Mouse (Mus musculus) midbrain, embryonic 15.5 days (tissue): ENCODE measurements around the gene Acvr1. TPM values are rescaled to one million over a fixed set of nuclear protein-coding genes. Genes with fewer than 3 reads are reported as not detected.

ENCODE experiments used
- ATAC-seq: fragments of 200-750 bp; cut with Nextera tagmentation; replicated peaks from 2 replicates; pipeline ENCODE4 v1.8.0; 2017; ENCODE audit warnings: moderate TSS enrichment
- H3K27ac ChIP-seq: fragments of 300-500 bp; sonication (generic); 2 replicates; pipeline ENCODE4 v1.5.1; 2015; ENCODE audit warnings: mild to moderate bottlenecking, inconsistent platforms
- H3K27me3 ChIP-seq: fragments of 300-500 bp; sonication (generic); replicated peaks from 2 replicates; pipeline ENCODE4 v1.6.1; 2015; ENCODE audit warnings: inconsistent platforms
- H3K36me3 ChIP-seq: fragments of 300-500 bp; sonication (generic); replicated peaks from 2 replicates; pipeline ENCODE4 v1.6.1; 2015; ENCODE audit warnings: inconsistent platforms
- H3K4me1 ChIP-seq: fragments of 300-500 bp; sonication (generic); 2 replicates; pipeline ENCODE4 v1.6.1; 2015; ENCODE audit warnings: inconsistent platforms
- H3K4me2 ChIP-seq: fragments of 300-500 bp; sonication (generic); 2 replicates; pipeline ENCODE4 v1.6.1; 2015; ENCODE audit warnings: inconsistent platforms, mild to moderate bottlenecking, moderate library complexity
- H3K4me3 ChIP-seq: fragments of 300-500 bp; sonication (generic); 2 replicates; pipeline ENCODE4 v1.5.1; 2015; ENCODE audit warnings: mild to moderate bottlenecking, inconsistent platforms
- H3K9ac ChIP-seq: fragments of 300-500 bp; sonication (generic); 2 replicates; pipeline ENCODE4 v1.6.1; 2015; ENCODE audit warnings: mild to moderate bottlenecking, inconsistent platforms
- H3K9me3 ChIP-seq: fragments of 300-500 bp; sonication (generic); 2 replicates; pipeline ENCODE4 v1.6.1; 2016; ENCODE audit warnings: inconsistent platforms
- whole genome bisulfite sequencing: fragments of 180-500 bp; shearing (Covaris S2); methylation state at CpG from one replicate; pipeline ENCODE4 v1.1.7; 2015; ENCODE audit warnings: mixed read lengths; 5-methylcytosine and 5-hydroxymethylcytosine counted together
- polyA plus RNA-seq: library from polyadenylated mRNA; unstranded; fragments of >200 nt; fragmentation: Nextera tagmentation; extraction: Ambion mirVana; gene quantifications from 2 replicates; pipeline ENCODE4 v1.2.1, GENCODE M21; 2015

Gene Acvr1
- polyA plus RNA-seq, 1 experiment from 2014 or later = 4.2 TPM

GRCm38 (mm10) chr2:58586311-58586710 is 19.4 kb upstream of the Acvr1 start:
- Histone ChIP-seq H3K4me1 (no peaks in the 10 kb centered on the region), H3K4me2 (no peak overlapping the region), H3K27ac (0 out of 2 replicates have a peak overlapping the region, but pooled peaks have one; percentile 20), H3K36me3 (no peaks in the 10 kb centered on the region), H3K9ac (no peak overlapping the region), H3K9me3 (no peaks in the 10 kb centered on the region), H3K27me3 (no peaks in the 10 kb centered on the region), H3K4me3 (no peak overlapping the region)
- WGBS = 72% methylated on average over 10 of the region's 10 CpGs
- ATAC-seq = no peak

GRCm38 (mm10) chr2:58574167-58574566 is 7.2 kb upstream of the Acvr1 start:
- ATAC-seq = no peak
- 84% methylated on average over 2 of the region's 2 CpGs for WGBS
- Histone ChIP-seq H3K4me3 (no peak overlapping the region), H3K27me3 (no peaks in the 10 kb centered on the region), H3K9me3 (no peaks in the 10 kb centered on the region), H3K9ac (no peak overlapping the region), H3K4me2 (no peak overlapping the region), H3K4me1 (peaks cover 2% of the 10 kb centered on the region), H3K27ac (no peak overlapping the region), H3K36me3 (no peaks in the 10 kb centered on the region)

GRCm38 (mm10) chr2:58568841-58569645 is 2.1 kb upstream of the Acvr1 start:
- peak overlapping the region; percentile 89 for H3K4me3 ChIP-seq
- H3K36me3 ChIP-seq = no peaks in the 10 kb centered on the region
- H3K9ac ChIP-seq = no peak overlapping the region
- H3K4me1 ChIP-seq = peaks cover 35% of the 10 kb centered on the region
- H3K9me3 ChIP-seq = no peaks in the 10 kb centered on the region
- peak overlapping the region; percentile 59 for H3K4me2 ChIP-seq
- no peak for ATAC-seq
- WGBS = 65% methylated on average over 4 of the region's 4 CpGs
- no peaks in the 10 kb centered on the region for H3K27me3 ChIP-seq
- H3K27ac ChIP-seq = peak overlapping the region; percentile 99

GRCm38 (mm10) chr2:58567866-58568719 is 1.1 kb upstream of the Acvr1 start:
- H3K9ac ChIP-seq = peak overlapping the region; percentile 94
- H3K9me3 ChIP-seq = no peaks in the 10 kb centered on the region
- peak overlapping the region; percentile 59 for H3K4me2 ChIP-seq
- ATAC-seq = peak; percentile 0; the same call in 1 of the 2 replicates
- H3K4me1 ChIP-seq = peaks cover 40% of the 10 kb centered on the region
- no peaks in the 10 kb centered on the region for H3K36me3 ChIP-seq
- peak overlapping the region; percentile 99 for H3K27ac ChIP-seq
- 4% methylated on average over 12 of the region's 12 CpGs for WGBS
- H3K27me3 ChIP-seq = no peaks in the 10 kb centered on the region
- peak overlapping the region; percentile 89 for H3K4me3 ChIP-seq

GRCm38 (mm10) chr2:58566410-58567065 is 419 bp downstream of the Acvr1 start:
- under 1% methylated on average over 66 of the region's 78 CpGs for WGBS
- peaks cover 43% of the 10 kb centered on the region for H3K4me1 ChIP-seq

GRCm38 (mm10) chr2:58566049-58566409 is 928 bp downstream of the Acvr1 start:
- Histone ChIP-seq H3K9me3 (no peaks in the 10 kb centered on the region), H3K36me3 (no peaks in the 10 kb centered on the region), H3K9ac (peak overlapping the region; percentile 94), H3K4me1 (peaks cover 43% of the 10 kb centered on the region), H3K27ac (peak overlapping the region; percentile 99), H3K4me2 (peak overlapping the region; percentile 59), H3K27me3 (no peaks in the 10 kb centered on the region), H3K4me3 (peak overlapping the region; percentile 89)
- ATAC-seq = no peak
- 2% methylated on average over 6 of the region's 6 CpGs for WGBS

More at GRCm38 (mm10) chr2:58566410-58567065, 419 bp downstream of the Acvr1 start:
- peak overlapping the region; percentile 99 for H3K27ac ChIP-seq
- H3K36me3 ChIP-seq = no peaks in the 10 kb centered on the region
- H3K4me2 ChIP-seq = peak overlapping the region; percentile 59
- no peaks in the 10 kb centered on the region for H3K9me3 ChIP-seq
- ATAC-seq = peak; percentile 72
- peak overlapping the region; percentile 94 for H3K9ac ChIP-seq
- H3K27me3 ChIP-seq = no peaks in the 10 kb centered on the region
- peak overlapping the region; percentile 89 for H3K4me3 ChIP-seq

- WGBS = 43% methylated on average over 6 of the region's 6 CpGs
- H3K9me3 ChIP-seq = no peaks in the 10 kb centered on the region
- no peaks in the 10 kb centered on the region for H3K36me3 ChIP-seq
- H3K4me1 ChIP-seq = peaks cover 43% of the 10 kb centered on the region
- peak overlapping the region; percentile 59 for H3K4me2 ChIP-seq
- no peak overlapping the region for H3K27ac ChIP-seq
- peak overlapping the region; percentile 89 for H3K4me3 ChIP-seq
- H3K9ac ChIP-seq = peak overlapping the region; percentile 23; the same call in 1 of the 2 replicates
- no peaks in the 10 kb centered on the region for H3K27me3 ChIP-seq
- no peak for ATAC-seq
Observed at GRCm38 (mm10) chr2:58565267-58565666, 1.7 kb downstream of the Acvr1 start.

GRCm38 (mm10) chr2:58562137-58562536 is 4.8 kb downstream of the Acvr1 start:
- WGBS = 70% methylated on average over 4 of the region's 4 CpGs
- no peak for ATAC-seq

GRCm38 (mm10) chr2:58557045-58557845 is 9.7 kb downstream of the Acvr1 start:
- Histone ChIP-seq H3K27me3 (no peaks in the 10 kb centered on the region), H3K36me3 (no peaks in the 10 kb centered on the region), H3K4me2 (no peak overlapping the region), H3K27ac (no peak overlapping the region), H3K9ac (no peak overlapping the region), H3K9me3 (no peaks in the 10 kb centered on the region), H3K4me1 (peaks cover 14% of the 10 kb centered on the region), H3K4me3 (no peak overlapping the region)
- ATAC-seq = no peak
- 79% methylated on average over 9 of the region's 9 CpGs for WGBS

More at GRCm38 (mm10) chr2:58562137-58562536, 4.8 kb downstream of the Acvr1 start:
- peaks cover 28% of the 10 kb centered on the region for H3K4me1 ChIP-seq
- H3K4me2 ChIP-seq = no peak overlapping the region
- no peaks in the 10 kb centered on the region for H3K9me3 ChIP-seq
- no peaks in the 10 kb centered on the region for H3K27me3 ChIP-seq
- no peaks in the 10 kb centered on the region for H3K36me3 ChIP-seq
- H3K4me3 ChIP-seq = no peak overlapping the region
- H3K9ac ChIP-seq = no peak overlapping the region
- no peak overlapping the region for H3K27ac ChIP-seq

- no peak overlapping the region for H3K27ac ChIP-seq
- H3K4me1 ChIP-seq = peaks cover 24% of the 10 kb centered on the region
- no peak overlapping the region for H3K4me2 ChIP-seq
- no peaks in the 10 kb centered on the region for H3K36me3 ChIP-seq
- ATAC-seq = no peak
- H3K9ac ChIP-seq = no peak overlapping the region
- H3K27me3 ChIP-seq = no peaks in the 10 kb centered on the region
- no peak overlapping the region for H3K4me3 ChIP-seq
- H3K9me3 ChIP-seq = no peaks in the 10 kb centered on the region
- 36% methylated on average over 3 of the region's 3 CpGs for WGBS
Observed at GRCm38 (mm10) chr2:58552296-58552695, 14.7 kb downstream of the Acvr1 start.

- no peaks in the 10 kb centered on the region for H3K36me3 ChIP-seq
- H3K4me2 ChIP-seq = no peak overlapping the region
- H3K4me3 ChIP-seq = no peak overlapping the region
- no peaks in the 10 kb centered on the region for H3K9me3 ChIP-seq
- 23% methylated on average over 6 of the region's 6 CpGs for WGBS
- H3K27me3 ChIP-seq = no peaks in the 10 kb centered on the region
- ATAC-seq = no peak
- no peak overlapping the region for H3K27ac ChIP-seq
- H3K9ac ChIP-seq = no peak overlapping the region
- peaks cover 24% of the 10 kb centered on the region for H3K4me1 ChIP-seq
Observed at GRCm38 (mm10) chr2:58551866-58552265, 15.1 kb downstream of the Acvr1 start.
